Mouse (Mus musculus) forebrain, embryonic 15.5 days (tissue): Measurements from ENCODE around the gene Cnnm2. TPM values are rescaled to one million over a fixed set of nuclear protein-coding genes. Genes with fewer than 3 reads are reported as not detected.
A peak's percentile ranks its signal among the peaks of the same experiment; 100 is the strongest.
"Not testable (repeated sequence)": the region's sequence is repeated elsewhere in the genome, so short reads cannot be mapped to it uniquely, and the experiment has no call there.

Experiments
- ATAC-seq: fragments of 200-750 bp; cut with Nextera tagmentation; replicated peaks from 2 replicates; pipeline ENCODE4 v1.8.0; 2017; ENCODE audit warnings: mild to moderate bottlenecking, moderate TSS enrichment, moderate library complexity
- H3K27ac ChIP-seq: fragments of 300-500 bp; sonication (generic); replicated peaks from 2 replicates; pipeline ENCODE4 v1.5.1; 2015; ENCODE audit warnings: mild to moderate bottlenecking, inconsistent platforms
- H3K27me3 ChIP-seq: fragments of 300-500 bp; sonication (generic); 2 replicates; pipeline ENCODE4 v1.6.1; 2015; ENCODE audit warnings: inconsistent platforms
- H3K36me3 ChIP-seq: fragments of 300-500 bp; sonication (generic); 2 replicates; pipeline ENCODE4 v1.6.1; 2015; ENCODE audit warnings: mild to moderate bottlenecking, inconsistent platforms
- H3K4me1 ChIP-seq: fragments of 300-500 bp; sonication (generic); 2 replicates; pipeline ENCODE4 v1.6.1; 2015; ENCODE audit warnings: inconsistent platforms
- H3K4me2 ChIP-seq: fragments of 300-500 bp; sonication (generic); replicated peaks from 2 replicates; pipeline ENCODE4 v1.6.1; 2015; ENCODE audit warnings: mild to moderate bottlenecking, inconsistent platforms
- H3K4me3 ChIP-seq: fragments of 300-500 bp; sonication (generic); 2 replicates; pipeline ENCODE4 v1.5.1; 2015; ENCODE audit warnings: mild to moderate bottlenecking, inconsistent platforms
- H3K9ac ChIP-seq: fragments of 300-500 bp; sonication (generic); replicated peaks from 2 replicates; pipeline ENCODE4 v1.6.1; 2015; ENCODE audit warnings: mild to moderate bottlenecking, inconsistent platforms
- H3K9me3 ChIP-seq: fragments of 300-500 bp; sonication (generic); 2 replicates; pipeline ENCODE4 v1.6.1; 2016; ENCODE audit warnings: inconsistent platforms
- WGBS: fragments of 180-500 bp; shearing (Covaris S2); methylation state at CpG from one replicate; pipeline ENCODE4 v1.1.7; 2015; ENCODE audit warnings: mixed read lengths; 5-methylcytosine and 5-hydroxymethylcytosine counted together
- polyA plus RNA-seq: library from polyadenylated mRNA; unstranded; fragments of >200 nt; fragmentation: Nextera tagmentation; extraction: Ambion mirVana; gene quantifications from 2 replicates; pipeline ENCODE4 v1.2.1, GENCODE M21; 2015

The Cnnm2 gene
- 3.7 and 4.1 TPM in 2 replicates for polyA plus RNA-seq

GRCm38 (mm10) chr19:46761247-46761946, at the start of gene Cnnm2:
Gene Cnnm2, plus strand, starts transcription at chr19:46761596.
- peak within 1 kb of the TSS; percentile 88 for H3K27ac ChIP-seq
- H3K27me3 ChIP-seq = peaks cover 7% of the 10 kb centered on the region; the same call in 1 of the 2 replicates
- H3K4me1 ChIP-seq = peaks cover 34% of the 10 kb centered on the region
- peak within 1 kb of the TSS; percentile 66 for H3K9ac ChIP-seq
- H3K36me3 ChIP-seq = no peaks in the 10 kb centered on the region
- peak within 1 kb of the TSS; percentile 93 for H3K4me2 ChIP-seq
- no peaks in the 10 kb centered on the region for H3K9me3 ChIP-seq
- WGBS = under 1% methylated on average over 59 of the region's 59 CpGs
- peak within 1 kb of the TSS; percentile 64 for H3K4me3 ChIP-seq
- peak; percentile 97 for ATAC-seq

GRCm38 (mm10) chr19:46714234-46714633, 47.2 kb upstream of the Cnnm2 start:
- H3K27ac ChIP-seq = no peak overlapping the region
- no peaks in the 10 kb centered on the region for H3K4me1 ChIP-seq
- H3K27me3 ChIP-seq = no peaks in the 10 kb centered on the region
- 91% methylated on average over 8 of the region's 8 CpGs for WGBS
- no peak overlapping the region for H3K4me2 ChIP-seq
- H3K9me3 ChIP-seq = no peaks in the 10 kb centered on the region
- ATAC-seq = no peak
- no peak overlapping the region for H3K9ac ChIP-seq
- H3K36me3 ChIP-seq = no peaks in the 10 kb centered on the region
- no peak overlapping the region for H3K4me3 ChIP-seq

GRCm38 (mm10) chr19:46715016-46715415, 46.4 kb upstream of the Cnnm2 start:
- no peak overlapping the region for H3K4me2 ChIP-seq
- no peaks in the 10 kb centered on the region for H3K4me1 ChIP-seq
- no peaks in the 10 kb centered on the region for H3K9me3 ChIP-seq
- H3K36me3 ChIP-seq = no peaks in the 10 kb centered on the region
- no peak overlapping the region for H3K9ac ChIP-seq
- no peaks in the 10 kb centered on the region for H3K27me3 ChIP-seq
- H3K27ac ChIP-seq = no peak overlapping the region
- WGBS = 85% methylated on average over 8 of the region's 8 CpGs
- H3K4me3 ChIP-seq = no peak overlapping the region
- ATAC-seq = no peak

- 0 out of 2 replicates have a peak, but pooled peaks cover 3% of the 10 kb centered on the region for H3K36me3 ChIP-seq
- ATAC-seq = no peak
- H3K4me1 ChIP-seq = no peaks in the 10 kb centered on the region
- H3K27me3 ChIP-seq = no peaks in the 10 kb centered on the region
- H3K9ac ChIP-seq = no peak overlapping the region
- no peak overlapping the region for H3K4me2 ChIP-seq
- no peaks in the 10 kb centered on the region for H3K9me3 ChIP-seq
- H3K27ac ChIP-seq = no peak overlapping the region
- WGBS = 80% methylated on average over 4 of the region's 4 CpGs
- H3K4me3 ChIP-seq = no peak overlapping the region
These were observed 43.2 kb upstream of the Cnnm2 start for GRCm38 (mm10) chr19:46718150-46718549.

- 71% methylated on average over 11 of the region's 11 CpGs for WGBS
- Histone ChIP-seq H3K4me2 (no peak overlapping the region), H3K27ac (no peak overlapping the region), H3K4me3 (no peak overlapping the region), H3K4me1 (0 out of 2 replicates have a peak, but pooled peaks cover 8% of the 10 kb centered on the region), H3K27me3 (no peaks in the 10 kb centered on the region), H3K9ac (no peak overlapping the region), H3K9me3 (no peaks in the 10 kb centered on the region), H3K36me3 (0 out of 2 replicates have a peak, but pooled peaks cover 3% of the 10 kb centered on the region)
- no peak for ATAC-seq
These were observed 37.0 kb upstream of the Cnnm2 start for GRCm38 (mm10) chr19:46724411-46724810.

GRCm38 (mm10) chr19:46726142-46726541, 35.3 kb upstream of the Cnnm2 start:
- Histone ChIP-seq H3K4me2 (no peak overlapping the region), H3K27me3 (no peaks in the 10 kb centered on the region), H3K36me3 (0 out of 2 replicates have a peak, but pooled peaks cover 3% of the 10 kb centered on the region), H3K4me1 (0 out of 2 replicates have a peak, but pooled peaks cover 8% of the 10 kb centered on the region), H3K27ac (no peak overlapping the region), H3K9me3 (no peaks in the 10 kb centered on the region), H3K9ac (no peak overlapping the region), H3K4me3 (no peak overlapping the region)
- WGBS = 97% methylated on average over 8 of the region's 8 CpGs
- ATAC-seq = no peak

- H3K27me3 ChIP-seq = no peaks in the 10 kb centered on the region
- H3K4me2 ChIP-seq = no peak overlapping the region
- no peaks in the 10 kb centered on the region for H3K36me3 ChIP-seq
- H3K4me1 ChIP-seq = 0 out of 2 replicates have a peak, but pooled peaks cover 8% of the 10 kb centered on the region
- no peak for ATAC-seq
- no peak overlapping the region for H3K9ac ChIP-seq
- no peak overlapping the region for H3K27ac ChIP-seq
- 57% methylated on average over 8 of the region's 8 CpGs for whole genome bisulfite sequencing
- no peak overlapping the region for H3K4me3 ChIP-seq
- no peaks in the 10 kb centered on the region for H3K9me3 ChIP-seq
These were observed 34.2 kb upstream of the Cnnm2 start for GRCm38 (mm10) chr19:46727140-46727736.

GRCm38 (mm10) chr19:46727945-46728540, 33.4 kb upstream of the Cnnm2 start:
- no peak overlapping the region for H3K4me3 ChIP-seq
- H3K4me2 ChIP-seq = no peak overlapping the region
- no peaks in the 10 kb centered on the region for H3K27me3 ChIP-seq
- H3K36me3 ChIP-seq = no peaks in the 10 kb centered on the region
- H3K4me1 ChIP-seq = 0 out of 2 replicates have a peak, but pooled peaks cover 8% of the 10 kb centered on the region
- 83% methylated on average over 11 of the region's 11 CpGs for WGBS
- H3K9ac ChIP-seq = no peak overlapping the region
- ATAC-seq = no peak
- H3K9me3 ChIP-seq = no peaks in the 10 kb centered on the region
- no peak overlapping the region for H3K27ac ChIP-seq

GRCm38 (mm10) chr19:46728909-46729308, 32.5 kb upstream of the Cnnm2 start:
- WGBS = 74% methylated on average over 3 of the region's 3 CpGs
- no peak overlapping the region for H3K9ac ChIP-seq

GRCm38 (mm10) chr19:46731351-46731750, 30.0 kb upstream of the Cnnm2 start:
- WGBS = 87% methylated on average over 10 of the region's 10 CpGs
- H3K27ac ChIP-seq = no peak overlapping the region
- H3K4me3 ChIP-seq = no peak overlapping the region
- no peaks in the 10 kb centered on the region for H3K9me3 ChIP-seq
- H3K4me1 ChIP-seq = 0 out of 2 replicates have a peak, but pooled peaks cover 8% of the 10 kb centered on the region
- ATAC-seq = no peak
- H3K9ac ChIP-seq = no peak overlapping the region
- H3K4me2 ChIP-seq = no peak overlapping the region
- no peaks in the 10 kb centered on the region for H3K27me3 ChIP-seq
- no peaks in the 10 kb centered on the region for H3K36me3 ChIP-seq

More at GRCm38 (mm10) chr19:46728909-46729308, 32.5 kb upstream of the Cnnm2 start:
- 0 out of 2 replicates have a peak, but pooled peaks cover 8% of the 10 kb centered on the region for H3K4me1 ChIP-seq
- no peaks in the 10 kb centered on the region for H3K9me3 ChIP-seq
- no peak overlapping the region for H3K4me2 ChIP-seq
- ATAC-seq = no peak
- no peaks in the 10 kb centered on the region for H3K27me3 ChIP-seq
- H3K4me3 ChIP-seq = no peak overlapping the region
- H3K27ac ChIP-seq = no peak overlapping the region
- H3K36me3 ChIP-seq = no peaks in the 10 kb centered on the region

- H3K4me3 ChIP-seq, H3K4me2 ChIP-seq, ATAC-seq, H3K9me3 ChIP-seq, H3K27ac ChIP-seq, H3K27me3 ChIP-seq, H3K36me3 ChIP-seq, H3K4me1 ChIP-seq, H3K9ac ChIP-seq: not testable (repeated sequence)
- WGBS = 95% methylated on average over 5 of the region's 5 CpGs
These were observed 28.7 kb upstream of the Cnnm2 start for GRCm38 (mm10) chr19:46732673-46733072.

- no peak overlapping the region for H3K4me2 ChIP-seq
- no peak for ATAC-seq
- no peaks in the 10 kb centered on the region for H3K27me3 ChIP-seq
- H3K4me1 ChIP-seq = no peaks in the 10 kb centered on the region
- H3K36me3 ChIP-seq = no peaks in the 10 kb centered on the region
- H3K4me3 ChIP-seq = no peak overlapping the region
- no peaks in the 10 kb centered on the region for H3K9me3 ChIP-seq
- 95% methylated on average over 7 of the region's 7 CpGs for WGBS
- H3K27ac ChIP-seq = no peak overlapping the region
- no peak overlapping the region for H3K9ac ChIP-seq
These were observed 27.8 kb upstream of the Cnnm2 start for GRCm38 (mm10) chr19:46733626-46734025.
